Mouse (Mus musculus): ENCODE data around the gene Rpp21. TPM values are rescaled to one million over a fixed set of nuclear protein-coding genes. Genes with fewer than 3 reads are reported as not detected.
"Not testable (repeated sequence)": the region's sequence is repeated elsewhere in the genome, so short reads cannot be mapped to it uniquely, and the experiment has no call there.

Gene Rpp21
- polyA plus RNA-seq, 2 experiments from 2014 or later = 178 to 195 TPM

- ATAC-seq = not testable (repeated sequence)
Measured at GRCm38 (mm10) chr17:36235300-36235699, 22.6 kb downstream of the Rpp21 start.

DNA sequence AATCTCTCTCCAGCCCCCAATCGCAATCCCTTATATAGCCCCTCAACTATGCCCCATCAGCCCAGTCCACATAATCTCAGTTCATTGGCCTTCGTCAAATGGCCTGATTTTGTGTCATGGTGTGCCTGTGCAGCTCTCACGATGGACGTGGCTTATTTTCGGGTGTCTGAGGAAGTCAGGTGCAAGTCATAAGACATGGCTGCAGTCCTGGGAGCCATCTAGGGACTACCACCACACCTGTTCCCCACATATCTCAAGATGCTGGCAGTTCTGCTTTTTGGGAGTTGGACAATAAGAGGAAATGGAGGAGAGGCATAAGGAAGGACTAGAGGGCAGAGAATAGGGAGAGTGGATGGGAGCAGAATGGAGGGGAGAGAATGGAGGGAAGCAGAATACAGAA is 24.3 kb downstream of the Rpp21 start:
- no peak for ATAC-seq

- no peak for ATAC-seq
Measured at GRCm38 (mm10) chr17:36231318-36231717, 26.6 kb downstream of the Rpp21 start.

GRCm38 (mm10) chr17:36229046-36229445 is 28.8 kb downstream of the Rpp21 start:
- peak; percentile 30 for ATAC-seq

DNA sequence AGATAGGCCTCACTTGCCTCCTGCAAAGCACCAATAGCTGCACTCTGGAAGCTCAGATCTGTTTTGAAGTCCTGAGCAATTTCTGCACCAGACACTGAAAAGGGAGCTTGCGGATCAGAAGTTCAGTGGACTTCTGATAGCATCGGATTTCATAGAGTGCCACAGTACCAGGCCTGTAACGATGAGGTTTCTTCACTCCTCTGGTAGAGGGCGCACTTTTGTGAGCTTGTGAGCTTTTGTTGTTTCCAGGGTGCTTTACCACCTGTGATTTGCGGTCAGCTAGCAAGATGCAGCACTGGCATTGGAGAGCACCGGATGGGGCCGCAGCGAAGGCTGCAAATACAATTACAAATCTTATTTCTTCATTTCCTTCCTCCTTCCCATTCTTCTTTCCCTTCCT is 30.9 kb downstream of the Rpp21 start:
- ATAC-seq = no peak

- no peak for ATAC-seq
Measured at GRCm38 (mm10) chr17:36225231-36225824, 32.5 kb downstream of the Rpp21 start.

GRCm38 (mm10) chr17:36224451-36224850 is 33.4 kb downstream of the Rpp21 start:
- ATAC-seq = no peak

- no peak for ATAC-seq
Measured at GRCm38 (mm10) chr17:36218594-36219155, 39.2 kb downstream of the Rpp21 start.

- no peak for ATAC-seq
Measured at GRCm38 (mm10) chr17:36215586-36215985, 42.3 kb downstream of the Rpp21 start.

DNA sequence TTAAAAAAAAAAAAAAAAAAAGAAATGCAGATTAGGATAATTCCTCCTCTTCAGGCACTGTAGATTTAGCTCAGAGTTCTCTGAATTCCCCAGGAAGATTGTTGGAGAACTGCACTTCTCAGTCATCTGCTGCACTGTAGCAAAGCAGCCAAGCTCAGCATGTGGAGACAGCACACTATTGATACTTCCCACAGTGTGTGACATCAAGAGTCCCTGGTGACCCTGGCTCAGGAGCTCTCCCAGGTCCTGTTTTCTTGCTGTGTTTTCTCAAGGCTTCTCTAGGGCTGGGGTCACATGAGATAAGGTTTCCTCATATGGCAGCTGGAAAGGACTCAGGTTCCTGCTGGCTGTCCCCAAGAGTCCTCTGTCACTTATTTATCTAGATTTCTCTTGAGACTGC is 51.0 kb downstream of the Rpp21 start:
- no peak for ATAC-seq

DNA sequence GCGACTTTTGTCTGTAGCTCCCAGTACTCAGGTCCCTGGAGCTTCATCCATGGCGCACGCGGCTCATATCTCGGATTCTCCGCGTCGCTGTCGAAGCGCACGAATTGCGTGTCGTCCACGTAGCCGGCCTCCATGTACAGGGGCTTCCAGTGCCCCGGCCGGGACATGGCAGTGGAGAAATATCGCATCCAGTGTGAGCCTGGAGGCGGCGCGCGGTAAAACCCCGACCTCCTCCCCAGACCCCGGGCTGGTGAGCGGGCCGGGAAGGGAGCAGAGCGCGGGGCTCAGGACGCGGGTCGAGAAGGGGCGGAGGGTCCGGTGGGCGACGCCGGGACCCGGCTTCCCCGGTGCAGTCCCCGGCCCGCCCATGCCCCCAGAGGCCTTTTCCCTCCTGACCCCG is 52.0 kb downstream of the Rpp21 start:
- ATAC-seq = no peak

Other genes starting within 250 kb of the Rpp21 start
- 10 to 100 TPM; 36.4 to 43.7 TPM for gene H2-T24, start 237.5 kb downstream of the Rpp21 start, polyA plus RNA-seq (2017; shearing (Covaris generic))
- gene H2-T23, start 225.2 kb downstream of the Rpp21 start, polyA plus RNA-seq (2017; shearing (Covaris generic)) = 1,000 to 10,000 TPM in 1 of 2 experiments, 100 to 1,000 TPM in 1; 679 to 1,228 TPM
- gene H2-T22, start 215.3 kb downstream of the Rpp21 start, polyA plus RNA-seq (2017; shearing (Covaris generic)) = 100 to 1,000 TPM; 415 to 458 TPM
- gene Gm6034, start 215.1 kb downstream of the Rpp21 start, polyA plus RNA-seq (2017; shearing (Covaris generic)) = under 1 TPM in 1 of 2 experiments, not detected in 1; 0.46 TPM
- gene Gm11127, start 199.7 kb downstream of the Rpp21 start, polyA plus RNA-seq (2017; shearing (Covaris generic)) = under 1 TPM; 0.37 to 0.38 TPM
- 1 to 10 TPM in 1 of 2 experiments, under 1 TPM in 1; 0.70 to 4.4 TPM for gene Gm19684, start 136.4 kb downstream of the Rpp21 start, polyA plus RNA-seq (2017; shearing (Covaris generic))
- not detected for gene Gm7030, start 128.6 kb downstream of the Rpp21 start, polyA plus RNA-seq (2017; shearing (Covaris generic))
- 1 to 10 TPM; 1.3 to 5.2 TPM for gene Gm8909, start 89.5 kb downstream of the Rpp21 start, polyA plus RNA-seq (2017; shearing (Covaris generic))
- gene H2-T3, start 67.8 kb downstream of the Rpp21 start, polyA plus RNA-seq (2017; shearing (Covaris generic)) = 1 to 10 TPM in 1 of 2 experiments, not detected in 1; 5.7 TPM
- gene Trim39, start 14.2 kb upstream of the Rpp21 start, polyA plus RNA-seq (2017; shearing (Covaris generic)) = 10 to 100 TPM in 1 of 2 experiments, 1 to 10 TPM in 1; 9.2 to 13.2 TPM
- gene H2-M10.2, start 28.4 kb upstream of the Rpp21 start, polyA plus RNA-seq (2017; shearing (Covaris generic)) = not detected
- gene H2-M10.1, start 68.1 kb upstream of the Rpp21 start, polyA plus RNA-seq (2017; shearing (Covaris generic)) = not detected
- not detected for gene H2-M10.3, start 110.3 kb upstream of the Rpp21 start, polyA plus RNA-seq (2017; shearing (Covaris generic))
- gene H2-M10.4, start 204.3 kb upstream of the Rpp21 start, polyA plus RNA-seq (2017; shearing (Covaris generic)) = not detected

All from activated CD4-positive, CD25-positive, alpha-beta regulatory T cell, adult 4 months (primary cell).